Mouse (Mus musculus) adrenal gland, adult 2 months (tissue): ENCODE data around the gene Ipo13. TPM values are rescaled to one million over a fixed set of nuclear protein-coding genes. Genes with fewer than 3 reads are reported as not detected.

Source experiments
- polyA plus RNA-seq: library from polyadenylated mRNA; depleted of rRNA; stranded (reverse); fragments of >200 nt; gene quantifications from 2 replicates; pipeline ENCODE4 v1.2.3, GENCODE M21; 2012; rRNA removed
- total RNA-seq, 2 experiments: library from RNA; stranded (reverse); gene quantifications; 2 replicates each; pipeline ENCODE4 v1.2.3; 2021

The Ipo13 gene
- total and polyA plus RNA-seq, 3 experiments, result 35.8 to 67.1 (median 46.3) TPM

Other genes starting within 250 kb of the Ipo13 start
- gene Dmap1, start 232.7 kb downstream of the Ipo13 start, total RNA-seq, result 10 to 100 TPM; 19.5 to 28.0 TPM
- gene Dmap1, start 232.7 kb downstream of the Ipo13 start, polyA plus RNA-seq, result 15.4 and 19.4 TPM in 2 replicates
- not detected for gene Gm12845, start 190.6 kb downstream of the Ipo13 start, total RNA-seq
- not detected in 2 replicates for gene Gm12845, start 190.6 kb downstream of the Ipo13 start, polyA plus RNA-seq
- gene Klf17, start 149.4 kb downstream of the Ipo13 start, total RNA-seq, result not detected
- not detected in 2 replicates for gene Klf17, start 149.4 kb downstream of the Ipo13 start, polyA plus RNA-seq
- gene Slc6a9, start 80.5 kb downstream of the Ipo13 start, total RNA-seq, result 10 to 100 TPM in 1 of 2 experiments, 1 to 10 TPM in 1; 9.0 to 14.5 TPM
- 29.7 and 39.7 TPM in 2 replicates for gene Slc6a9, start 80.5 kb downstream of the Ipo13 start, polyA plus RNA-seq
- 1 to 10 TPM in 1 of 2 experiments, under 1 TPM in 1; 0.52 to 1.1 TPM for gene Ccdc24, start 42.4 kb downstream of the Ipo13 start, total RNA-seq
- gene Ccdc24, start 42.4 kb downstream of the Ipo13 start, polyA plus RNA-seq, result 2.4 and 2.5 TPM in 2 replicates
- gene B4galt2, start 31.5 kb downstream of the Ipo13 start, total RNA-seq, result 10 to 100 TPM in 1 of 2 experiments, 1 to 10 TPM in 1; 8.7 to 12.1 TPM
- gene B4galt2, start 31.5 kb downstream of the Ipo13 start, polyA plus RNA-seq, result 63.8 and 65.8 TPM in 2 replicates
- gene Atp6v0b, start 27.7 kb downstream of the Ipo13 start, total RNA-seq, result 100 to 1,000 TPM; 208 to 226 TPM
- gene Atp6v0b, start 27.7 kb downstream of the Ipo13 start, polyA plus RNA-seq, result 597 and 627 TPM in 2 replicates
- 1 to 10 TPM; 9.5 to 9.7 TPM for gene Dph2, start 23.0 kb downstream of the Ipo13 start, total RNA-seq
- gene Dph2, start 23.0 kb downstream of the Ipo13 start, polyA plus RNA-seq, result 16.5 and 18.9 TPM in 2 replicates
- gene Artn, start 14.8 kb upstream of the Ipo13 start, total RNA-seq, result under 1 TPM in 1 of 2 experiments, not detected in 1; 0.41 TPM
- gene Artn, start 14.8 kb upstream of the Ipo13 start, polyA plus RNA-seq, result 0.43 and 0.52 TPM in 2 replicates
- 10 to 100 TPM; 36.7 to 45.8 TPM for gene St3gal3, start 219.9 kb upstream of the Ipo13 start, total RNA-seq
- 44.3 and 56.7 TPM in 2 replicates for gene St3gal3, start 219.9 kb upstream of the Ipo13 start, polyA plus RNA-seq